Mouse (Mus musculus) gastrocnemius, adult 2 months (tissue): Measurements from ENCODE around the gene Gm7030. TPM values are rescaled to one million over a fixed set of nuclear protein-coding genes. Genes with fewer than 3 reads are reported as not detected.
"Not testable (repeated sequence)": the region's sequence is repeated elsewhere in the genome, so short reads cannot be mapped to it uniquely, and the experiment has no call there.

Experiments used
- DNase-seq: peaks from one replicate; pipeline ENCODE4 v3.0.0; 2022
- H3K27ac ChIP-seq: fragments of 200-600 bp; 2 replicates; pipeline ENCODE4 v1.8.1; 2022; ENCODE audit warnings: mild to moderate bottlenecking
- H3K4me3 ChIP-seq: fragments of 200-600 bp; 2 replicates; pipeline ENCODE4 v1.8.1; 2022; ENCODE audit warnings: mild to moderate bottlenecking, moderate library complexity
- CTCF ChIP-seq: fragments of 200-600 bp; IDR thresholded peaks from 2 replicates; pipeline ENCODE4 v1.8.1; 2022; ENCODE audit warnings: antibody characterized with exemption, mild to moderate bottlenecking, moderate library complexity
- intact Hi-C: fragments of 180-260 bp; cut with DNase I; formaldehyde crosslinking; loops from one replicate; pipeline ENCODE4 v1.15.1; 2025
- total RNA-seq, 2 experiments: library from RNA; stranded (reverse); gene quantifications; 2 replicates each; pipeline ENCODE4 v1.2.3; 2021

The Gm7030 gene
- total RNA-seq, 2 experiments from 2014 or later, result not detected

DNA sequence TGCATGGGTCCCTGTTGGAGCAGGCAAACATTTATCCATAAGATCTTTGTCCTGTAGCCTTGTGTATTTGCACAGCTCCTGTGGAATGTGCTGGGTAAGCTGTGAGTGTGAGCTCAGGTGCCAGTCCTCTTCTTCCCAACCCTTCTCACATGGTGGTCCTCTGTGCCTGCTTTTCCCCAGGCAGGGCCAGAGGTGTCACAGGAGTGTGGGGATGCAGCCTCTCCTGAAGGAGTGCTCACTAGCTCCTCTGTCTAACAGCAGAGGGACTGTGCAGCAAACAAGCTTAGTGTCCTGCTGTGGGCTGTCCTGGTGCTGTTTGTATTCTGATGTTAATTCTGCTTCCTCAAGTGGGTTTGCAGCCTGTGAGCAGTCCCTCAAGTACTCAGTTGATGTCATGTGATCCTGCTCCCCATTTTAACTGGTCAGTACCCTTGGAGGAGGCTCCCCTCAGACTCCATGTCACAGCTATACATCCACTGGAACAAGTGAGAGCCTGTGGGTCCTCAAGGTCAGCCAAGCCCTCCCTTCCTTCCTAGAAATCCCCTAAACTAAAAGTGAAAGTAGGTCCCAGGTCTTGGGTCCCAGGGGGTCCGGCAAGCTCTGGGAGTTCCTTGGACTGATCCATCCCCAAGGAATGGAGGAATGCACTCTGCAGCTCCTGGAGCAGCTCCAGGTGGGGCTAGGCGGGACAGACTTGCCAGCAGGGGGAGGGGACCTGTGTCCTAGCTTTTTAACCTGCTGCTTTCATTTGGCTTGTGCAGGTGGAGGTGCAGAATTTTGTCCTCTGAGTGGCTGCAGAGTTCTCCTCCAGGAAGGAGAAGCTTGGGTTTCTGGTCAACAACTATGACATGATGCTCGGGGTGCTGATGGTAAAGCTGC lies 25.3 kb upstream of the Gm7030 start:
- Histone ChIP-seq H3K27ac (no peak overlapping the region), H3K4me3 (no peak overlapping the region)
- DNase-seq, result no peak
- intact Hi-C loops, result no loop called here
- no peak for TF ChIP-seq CTCF

GRCm38 (mm10) chr17:36151200-36151599 lies 22.0 kb upstream of the Gm7030 start:
- intact Hi-C loops, H3K27ac ChIP-seq, DNase-seq, H3K4me3 ChIP-seq: not testable (repeated sequence)

DNA sequence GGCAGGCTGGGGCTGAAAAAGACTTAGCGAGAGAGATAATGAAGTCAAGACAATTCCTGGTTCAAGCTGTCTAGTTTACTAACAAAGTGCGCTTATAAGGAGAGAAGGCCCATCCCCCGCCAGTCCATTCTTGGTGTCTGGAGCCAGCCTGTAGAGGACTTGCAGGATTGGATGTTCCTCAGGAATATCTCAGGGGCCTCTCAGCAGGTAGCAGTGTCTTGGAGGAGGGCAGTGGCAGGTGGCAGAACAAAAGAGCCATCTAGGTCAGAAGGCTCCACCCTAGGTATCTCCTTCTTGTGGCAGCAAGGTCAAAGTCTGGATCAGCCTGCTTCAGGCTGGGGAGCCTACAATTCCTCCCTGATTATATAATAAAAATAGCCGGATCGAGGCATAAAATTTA lies 19.2 kb upstream of the Gm7030 start:
- intact Hi-C loops, H3K4me3 ChIP-seq, DNase-seq, H3K27ac ChIP-seq: not testable (repeated sequence)

DNA sequence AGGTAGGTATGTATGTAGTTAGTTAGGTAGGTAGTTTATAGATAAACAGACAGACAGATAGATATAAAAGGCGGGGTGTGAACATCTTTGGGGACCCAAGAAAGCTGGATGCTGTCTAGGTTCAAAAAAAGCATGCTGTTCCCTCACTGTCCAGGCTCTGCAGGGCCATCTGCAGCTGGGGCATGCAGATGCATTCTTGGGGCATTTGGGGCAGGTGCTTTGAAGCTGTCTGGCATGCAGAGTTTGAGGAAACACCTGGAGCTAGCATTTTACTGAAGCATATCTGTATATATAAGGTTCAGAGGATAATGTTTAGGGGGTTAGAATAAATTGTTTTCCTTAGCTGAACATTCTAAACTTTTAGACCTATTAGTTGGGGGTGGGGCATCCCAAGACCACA lies 17.7 kb upstream of the Gm7030 start:
- intact Hi-C loops, H3K4me3 ChIP-seq, DNase-seq, H3K27ac ChIP-seq: not testable (repeated sequence)

DNA sequence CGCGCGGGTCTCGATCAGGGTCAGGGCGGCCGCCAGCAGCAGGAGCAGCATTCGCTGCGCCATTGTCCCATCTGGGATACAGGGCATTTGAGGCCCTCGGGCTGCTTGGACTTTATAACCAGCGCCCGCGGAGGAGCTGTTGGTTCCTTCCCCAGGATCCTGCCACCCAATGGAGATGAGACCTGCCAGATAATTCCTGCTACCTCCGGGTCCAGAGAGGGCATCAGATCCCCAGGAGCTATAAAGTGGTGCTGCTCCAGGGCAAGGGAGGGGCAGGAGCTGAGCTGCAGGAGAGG lies 16.6 kb upstream of the Gm7030 start:
- intact Hi-C loops, H3K27ac ChIP-seq, DNase-seq: not testable (repeated sequence)
- peak overlapping the region; percentile 74 for H3K4me3 ChIP-seq

- peak; percentile 23 for DNase-seq
- TF ChIP-seq CTCF, result no peak
- intact Hi-C loops, result no loop called here
- H3K4me3 ChIP-seq, result peak overlapping the region; percentile 74
- no peak overlapping the region for H3K27ac ChIP-seq
Observed at GRCm38 (mm10) chr17:36145111-36145860, 16.1 kb upstream of the Gm7030 start.

DNA sequence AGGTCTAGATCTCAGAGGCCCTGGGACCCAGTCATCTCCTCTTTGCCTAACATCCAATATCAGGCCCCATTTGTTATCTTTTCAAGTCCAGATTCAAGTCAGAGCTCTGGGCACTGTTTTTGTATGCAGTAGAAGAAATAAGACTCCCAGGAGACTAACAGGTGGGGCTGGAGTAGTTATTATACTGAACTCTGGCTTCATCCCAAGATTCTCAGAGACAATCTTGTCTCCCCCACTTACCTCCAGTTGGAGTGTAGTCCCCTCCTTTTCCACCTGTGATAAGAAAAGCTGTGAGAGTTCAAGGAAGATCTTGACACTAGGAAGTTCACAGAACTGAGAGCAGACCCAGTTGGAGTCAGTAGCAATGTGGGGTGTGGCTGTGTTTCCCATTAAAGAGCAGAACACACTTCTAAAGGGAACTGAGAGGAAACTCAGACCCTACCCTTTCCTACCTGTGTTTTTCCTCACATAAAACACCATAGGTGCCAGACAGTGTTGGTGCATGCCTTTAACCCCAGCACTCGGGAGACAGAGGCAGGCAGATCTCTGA lies 7.1 kb upstream of the Gm7030 start:
- not testable (repeated sequence) for H3K4me3 ChIP-seq, H3K27ac ChIP-seq, DNase-seq
- intact Hi-C loops, result loop anchor here (10.0 kb wide), 1 partner anchor 72 kb away; no protein-coding TSS in a partner anchor

DNA sequence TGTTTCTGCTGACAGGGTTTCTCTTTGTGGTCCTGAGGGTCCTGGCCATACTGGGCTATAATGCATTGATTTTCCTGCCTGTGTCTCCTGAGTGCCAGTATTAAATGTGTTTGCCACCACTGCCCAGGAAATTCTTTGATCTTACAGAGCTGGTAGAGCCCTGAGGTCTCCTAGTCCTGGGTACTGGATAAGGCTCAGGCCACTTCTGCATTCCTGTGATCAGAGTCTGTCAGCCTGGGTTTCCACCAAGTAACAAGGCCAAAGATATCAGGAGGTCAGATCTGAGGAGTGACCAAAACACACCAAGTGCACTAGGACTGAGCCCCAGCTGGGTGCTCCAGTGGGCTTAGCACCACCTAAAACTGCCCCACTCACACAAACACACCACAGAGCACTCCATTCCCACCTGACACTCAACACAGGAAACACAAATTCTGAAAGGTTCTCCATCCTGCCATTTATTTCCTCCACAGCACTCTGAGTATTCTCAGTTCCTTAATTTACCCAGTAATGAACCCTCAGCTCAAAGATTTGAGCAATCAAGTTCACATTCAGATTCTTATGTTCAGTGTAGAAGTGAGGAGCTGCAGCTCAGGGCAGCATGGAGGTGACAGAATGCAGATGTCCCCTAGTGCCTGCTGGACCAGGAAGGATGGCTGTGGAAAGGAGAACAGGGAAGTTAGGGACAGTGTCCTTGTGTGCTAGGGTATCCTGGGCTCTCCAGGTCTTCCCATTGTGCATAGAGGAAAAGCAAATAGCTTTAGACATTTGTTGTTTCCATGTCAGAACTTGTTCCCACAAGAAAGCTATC lies 6.4 kb upstream of the Gm7030 start:
- not testable (repeated sequence) for DNase-seq, H3K4me3 ChIP-seq, H3K27ac ChIP-seq
- intact Hi-C loops, result loop anchor here (10.0 kb wide), 1 partner anchor 71 kb away; no protein-coding TSS in a partner anchor

- H3K4me3 ChIP-seq, result no peak overlapping the region
- no peak for DNase-seq
- H3K27ac ChIP-seq, result no peak overlapping the region
- TF ChIP-seq CTCF, result no peak
- intact Hi-C loops, result loop anchor here (10.0 kb wide), 1 partner anchor 67 kb away; no protein-coding TSS in a partner anchor
Observed at GRCm38 (mm10) chr17:36131516-36132265, 2.5 kb upstream of the Gm7030 start.

DNA sequence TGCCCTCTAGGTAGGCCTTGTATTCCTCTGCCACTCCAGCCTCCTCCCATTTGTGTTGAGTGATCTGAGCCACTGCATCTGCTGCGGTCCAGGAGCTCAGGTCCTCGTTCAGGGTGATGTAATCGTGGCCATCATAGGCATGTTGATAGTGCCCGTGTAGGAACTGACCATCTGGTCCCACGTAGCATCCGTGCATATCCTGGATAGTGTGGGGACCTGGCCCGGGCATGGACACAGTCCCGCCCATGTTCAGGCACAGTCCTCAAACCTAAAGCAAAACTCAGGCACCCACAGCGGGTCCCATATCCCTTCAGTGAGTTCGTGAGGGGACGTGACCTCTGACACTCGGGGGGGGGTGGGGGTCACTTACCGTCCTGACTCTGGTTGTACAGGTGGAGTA lies 700 bp downstream of the Gm7030 start:
- DNase-seq, intact Hi-C loops, H3K27ac ChIP-seq, H3K4me3 ChIP-seq: not testable (repeated sequence)

GRCm38 (mm10) chr17:36124111-36124510 lies 5.1 kb downstream of the Gm7030 start:
- H3K4me3 ChIP-seq, DNase-seq, H3K27ac ChIP-seq, intact Hi-C loops: not testable (repeated sequence)

DNA sequence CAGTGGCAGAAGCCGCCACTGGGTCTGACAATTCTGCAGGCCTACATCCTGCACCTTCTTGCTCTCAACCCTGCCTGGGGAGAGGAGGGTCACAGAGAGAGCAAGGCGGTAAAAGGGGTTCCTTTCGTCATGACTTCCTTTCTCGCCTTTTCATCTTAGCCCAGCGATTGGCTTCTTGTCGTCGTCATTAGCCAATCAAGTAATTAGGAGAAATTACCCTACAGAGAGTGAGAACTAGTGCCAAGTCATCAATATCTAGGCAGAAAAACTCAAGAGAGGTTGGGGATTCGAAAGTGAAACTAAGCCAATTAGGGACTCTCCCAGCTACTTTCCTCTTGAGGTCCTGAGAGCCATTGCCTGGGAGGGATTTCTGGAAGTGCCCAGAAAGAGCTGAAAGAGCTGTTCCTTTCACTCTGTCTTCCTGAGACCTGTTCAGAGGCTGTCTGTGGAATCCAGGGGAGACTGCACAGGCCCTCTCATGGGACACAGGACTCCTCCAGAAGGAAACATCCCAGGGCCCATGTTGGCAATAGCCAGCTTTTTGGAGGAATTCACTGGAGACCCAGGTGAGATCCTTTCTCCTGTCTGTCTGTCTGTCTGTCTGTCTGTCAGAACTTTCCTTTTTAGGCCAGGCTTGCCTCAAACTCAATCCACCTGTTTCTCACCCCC lies 7.7 kb downstream of the Gm7030 start, which contains the start of gene Gm19684:
TSS of gene Gm19684 (plus strand) at position 327 of the 669 bp plus-strand sequence.
- intact Hi-C loops, result not testable (repeated sequence)
- DNase-seq, result peak; percentile 39
- peak within 1 kb of the TSS; percentile 74 for H3K27ac ChIP-seq
- peak within 1 kb of the TSS; percentile 67 for H3K4me3 ChIP-seq

DNA sequence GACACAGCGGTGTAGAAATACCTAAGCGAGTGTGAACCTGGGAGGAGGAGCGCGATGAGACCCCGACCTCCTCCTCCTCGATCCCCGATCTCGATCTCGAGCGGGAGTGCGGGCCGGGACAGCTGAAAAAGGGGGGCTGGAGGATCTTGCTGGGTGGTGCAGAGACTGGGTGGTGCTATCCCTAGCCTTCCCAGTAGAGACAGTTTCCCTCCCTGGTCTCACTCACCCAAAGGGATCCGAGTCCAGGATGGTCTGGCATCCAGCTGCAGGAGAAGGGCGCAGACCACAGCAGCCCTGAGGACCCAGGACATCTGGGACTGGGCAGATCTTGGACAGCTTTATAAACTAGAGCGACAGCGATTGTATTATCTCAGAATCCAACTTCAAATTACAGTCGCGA lies 8.4 kb downstream of the Gm7030 start:
- Histone ChIP-seq H3K4me3 (peak overlapping the region; percentile 67), H3K27ac (peak overlapping the region; percentile 74)
- DNase-seq, intact Hi-C loops: not testable (repeated sequence)

DNA sequence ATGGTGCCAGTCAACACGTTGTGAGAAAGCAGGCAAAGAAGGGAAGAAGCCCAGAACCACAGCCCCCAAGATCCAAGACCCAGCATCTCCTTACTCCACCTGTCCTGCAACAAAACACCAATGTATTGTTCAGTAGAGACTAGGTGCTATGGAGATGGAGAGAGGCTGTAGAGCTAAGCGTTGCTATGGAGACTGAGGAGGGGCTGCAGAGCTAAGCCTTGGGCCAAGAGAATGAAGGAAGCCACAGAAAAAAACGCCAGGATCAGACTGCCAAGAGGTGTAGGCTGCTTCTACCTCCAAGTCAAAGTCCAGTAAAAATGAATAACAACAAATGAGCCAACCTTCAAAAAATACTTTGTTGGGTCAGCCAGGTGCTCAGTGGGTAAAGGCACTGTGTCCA lies 12.7 kb downstream of the Gm7030 start:
- intact Hi-C loops, H3K27ac ChIP-seq, H3K4me3 ChIP-seq, DNase-seq: not testable (repeated sequence)
